Mouse (Mus musculus) gastrocnemius, postnatal 36 days (tissue): ENCODE measurements around the gene Olfr1218. TPM values are rescaled to one million over a fixed set of nuclear protein-coding genes. Genes with fewer than 3 reads are reported as not detected.
"Not testable (repeated sequence)": the region's sequence is repeated elsewhere in the genome, so short reads cannot be mapped to it uniquely, and the experiment has no call there.

Source experiments
- DNase-seq, 2 experiments: peaks; one replicate each; pipeline ENCODE4 v3.0.0; 2022
- intact Hi-C: fragments of 180-260 bp; cut with DNase I; formaldehyde crosslinking; loops from one replicate; pipeline ENCODE4 v1.15.1; 2025
- long read RNA-seq, 2 experiments: library from polyadenylated mRNA; stranded (forward); transcript quantifications; one replicate each; pipeline ENCODE4 v2.0.0; 2021
- total RNA-seq, 2 experiments: library from RNA; stranded (reverse); gene quantifications; 2 replicates each; pipeline ENCODE4 v1.2.3; 2021

The Olfr1218 gene
- total RNA-seq, result not detected
- long read RNA-seq, experiment 1, result 0 reads
- long read RNA-seq, experiment 2, result 0 reads

GRCm38 (mm10) chr2:89061087-89061486 is at the start of gene Olfr1218:
Gene Olfr1218 (minus strand): TSS chr2:89061187.
- DNase-seq, result no peak
- intact Hi-C loops, result no loop called here

GRCm38 (mm10) chr2:89106735-89107134 is 45.7 kb upstream of the Olfr1218 start, which contains the start of gene Olfr1220:
Gene Olfr1220 (minus strand): TSS chr2:89106835.
- intact Hi-C loops, result no loop called here
- no peak for DNase-seq

GRCm38 (mm10) chr2:89105651-89106050 is 44.7 kb upstream of the Olfr1218 start:
- intact Hi-C loops, result no loop called here
- no peak for DNase-seq

- intact Hi-C loops, result no loop called here
- no peak for DNase-seq
Measured at GRCm38 (mm10) chr2:89093848-89094247, 32.9 kb upstream of the Olfr1218 start.

DNA sequence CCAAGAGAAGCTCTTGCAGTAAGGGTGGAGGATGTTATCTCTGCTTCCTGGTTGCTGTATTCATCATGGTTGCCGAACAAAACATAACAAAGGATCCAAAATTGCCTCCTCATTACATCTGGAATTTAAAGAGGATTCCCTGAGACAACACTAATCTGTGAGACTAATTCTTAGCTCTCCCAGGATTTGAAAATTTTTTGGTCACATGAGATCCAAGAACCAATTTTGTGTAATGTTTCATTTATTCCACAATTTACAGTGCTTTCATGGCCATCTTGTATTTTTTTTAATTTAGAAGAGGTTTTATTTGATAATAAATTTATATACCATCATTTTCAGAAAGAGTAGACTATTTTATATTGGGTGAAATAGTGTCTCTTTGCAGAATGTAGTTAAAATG is 22.4 kb upstream of the Olfr1218 start, which contains the start of gene Olfr1219:
TSS of gene Olfr1219 (minus strand) at position 101 of the 400 bp plus-strand sequence.
- intact Hi-C loops, result no loop called here
- DNase-seq, result no peak

DNA sequence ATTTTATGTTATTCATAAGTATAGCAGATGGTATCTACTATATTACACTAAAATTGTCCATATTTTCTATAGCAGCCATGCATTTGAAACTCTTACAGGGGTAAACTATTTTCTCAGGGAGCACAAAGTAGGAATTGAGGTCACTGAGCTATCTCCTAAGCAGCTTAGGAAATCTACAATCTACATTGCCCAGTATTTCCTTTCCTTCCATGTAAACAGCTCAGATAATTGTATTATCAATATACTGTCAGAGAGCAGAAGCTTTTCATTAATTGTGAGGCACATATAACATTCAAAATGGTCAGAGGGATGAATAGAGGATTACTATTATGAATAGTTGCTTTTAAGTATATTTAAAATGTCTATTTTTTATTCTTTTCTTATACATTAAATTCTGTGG is 20.5 kb upstream of the Olfr1218 start:
- intact Hi-C loops, result no loop called here
- DNase-seq, result no peak

DNA sequence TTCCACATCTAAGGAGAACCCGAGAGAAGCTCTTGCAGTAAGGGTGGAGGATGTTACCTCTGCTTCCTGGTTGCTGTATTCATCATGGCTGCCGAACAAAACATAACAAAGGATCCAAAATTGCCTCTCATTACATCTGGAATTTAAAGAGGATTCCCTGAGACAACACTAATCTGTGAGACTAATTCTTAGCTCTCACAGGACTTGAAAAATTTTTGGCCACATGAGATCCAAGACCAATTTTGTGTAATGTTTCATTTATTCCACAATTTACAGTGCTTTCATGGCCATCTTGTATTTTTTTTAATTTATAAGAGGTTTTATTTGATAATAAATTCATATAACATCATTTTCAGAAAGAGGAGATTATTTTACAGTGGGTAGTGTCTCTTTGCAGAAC is 29.0 kb downstream of the Olfr1218 start, which contains the start of gene Olfr1217:
TSS of gene Olfr1217 (minus strand) at position 101 of the 400 bp plus-strand sequence.
- intact Hi-C loops, result no loop called here

GRCm38 (mm10) chr2:89021436-89021835 is 39.6 kb downstream of the Olfr1218 start:
- DNase-seq, intact Hi-C loops: not testable (repeated sequence)

More for the DNA sequence above, 29.0 kb downstream of the Olfr1218 start, which contains the start of gene Olfr1217:
- DNase-seq, result no peak

GRCm38 (mm10) chr2:89018240-89018639 is 42.7 kb downstream of the Olfr1218 start, which contains the start of gene Olfr1216:
Gene Olfr1216 (minus strand): TSS chr2:89018340.
- no peak for DNase-seq
- intact Hi-C loops, result no loop called here

DNA sequence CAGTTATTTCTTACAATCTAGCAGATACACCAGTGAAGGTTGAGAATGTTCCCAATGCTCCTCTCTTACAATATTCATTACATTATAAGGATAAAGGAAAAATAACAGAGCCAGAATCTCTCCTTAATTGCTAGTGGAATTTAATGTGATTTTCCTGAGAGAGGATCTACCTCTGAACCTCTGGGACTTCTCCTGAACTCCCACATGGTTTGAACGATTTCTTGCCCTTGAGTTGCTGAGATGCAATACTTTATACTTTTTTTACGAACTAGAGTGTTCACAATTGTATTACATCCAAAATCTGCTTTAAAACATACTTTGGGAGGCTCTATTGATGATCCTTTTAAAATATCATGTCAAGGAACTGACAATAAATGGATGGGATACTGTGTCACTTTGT is 54.1 kb downstream of the Olfr1218 start, which contains the start of gene Olfr1215:
TSS of gene Olfr1215 (minus strand) at position 101 of the 400 bp plus-strand sequence.
- no peak for DNase-seq
- intact Hi-C loops, result no loop called here

Other genes starting within 250 kb of the Olfr1218 start
- gene Olfr1202, start 246.7 kb downstream of the Olfr1218 start, total RNA-seq, result not detected
- not detected for gene Olfr1205, start 231.4 kb downstream of the Olfr1218 start, total RNA-seq
- gene Olfr1204, start 211.9 kb downstream of the Olfr1218 start, total RNA-seq, result not detected
- gene Olfr1206, start 198.0 kb downstream of the Olfr1218 start, total RNA-seq, result not detected
- not detected for gene Olfr1208, start 158.9 kb downstream of the Olfr1218 start, total RNA-seq
- not detected for gene Olfr1209, start 146.0 kb downstream of the Olfr1218 start, total RNA-seq
- gene Olfr1211, start 123.1 kb downstream of the Olfr1218 start, total RNA-seq, result not detected
- gene Olfr1212, start 107.2 kb downstream of the Olfr1218 start, total RNA-seq, result not detected
- gene Gm13762, start 80.9 kb downstream of the Olfr1218 start, total RNA-seq, result not detected
- gene Olfr1214, start 68.5 kb downstream of the Olfr1218 start, total RNA-seq, result not detected
- gene Olfr1215, start 54.2 kb downstream of the Olfr1218 start, total RNA-seq, result not detected
- not detected for gene Olfr1216, start 42.8 kb downstream of the Olfr1218 start, total RNA-seq
- not detected for gene Olfr1217, start 29.1 kb downstream of the Olfr1218 start, total RNA-seq
- gene Olfr1219, start 22.3 kb upstream of the Olfr1218 start, total RNA-seq, result not detected
- not detected for gene Olfr1220, start 45.6 kb upstream of the Olfr1218 start, total RNA-seq
- not detected for gene Olfr1221, start 56.1 kb upstream of the Olfr1218 start, total RNA-seq
- not detected for gene Olfr1222, start 71.9 kb upstream of the Olfr1218 start, total RNA-seq
- not detected for gene Olfr1223, start 90.4 kb upstream of the Olfr1218 start, total RNA-seq
- gene Olfr1224-ps1, start 102.9 kb upstream of the Olfr1218 start, total RNA-seq, result not detected
- gene Olfr1225, start 113.5 kb upstream of the Olfr1218 start, total RNA-seq, result not detected
- gene Olfr1226, start 138.9 kb upstream of the Olfr1218 start, total RNA-seq, result not detected
- gene Olfr1228, start 192.9 kb upstream of the Olfr1218 start, total RNA-seq, result not detected
- gene Olfr1229, start 226.8 kb upstream of the Olfr1218 start, total RNA-seq, result not detected
- gene Olfr1230, start 236.1 kb upstream of the Olfr1218 start, total RNA-seq, result not detected
- not detected for gene Olfr1231, start 245.9 kb upstream of the Olfr1218 start, total RNA-seq